Mouse (Mus musculus) liver, postnatal 0 days (tissue): ENCODE data around the gene Atp2b2.

Experiments
- CTCF ChIP-seq: sonication (generic); IDR thresholded peaks from 2 replicates; pipeline ENCODE4 v1.5.1; 2016; ENCODE audit warnings: antibody characterized with exemption, low read depth
- EP300 ChIP-seq: IDR thresholded peaks from 2 replicates; pipeline ENCODE4 v1.6.1; 2016; ENCODE audit warnings: antibody characterized with exemption, low read depth, mild to moderate bottlenecking

- TF ChIP-seq CTCF (no peak), EP300 (no peak)
These were observed 173.9 kb downstream of the Atp2b2 start for GRCm38 (mm10) chr6:113868552-113868951.
